Mouse (Mus musculus) mouse trophoblast stem cell (cell line): ENCODE results near the gene Erbb2.
"Not testable (repeated sequence)": the region's sequence is repeated elsewhere in the genome, so short reads cannot be mapped to it uniquely, and the experiment has no call there.

Source experiments
- in situ Hi-C, 2 experiments: fragments of 300-500 bp; cut with MseI, MboI; formaldehyde crosslinking; loops; 2 replicates in 1 of 2; 3 replicates in 1 of 2; pipeline ENCODE4 v1.15.1; 2025

Erbb2 gene

DNA sequence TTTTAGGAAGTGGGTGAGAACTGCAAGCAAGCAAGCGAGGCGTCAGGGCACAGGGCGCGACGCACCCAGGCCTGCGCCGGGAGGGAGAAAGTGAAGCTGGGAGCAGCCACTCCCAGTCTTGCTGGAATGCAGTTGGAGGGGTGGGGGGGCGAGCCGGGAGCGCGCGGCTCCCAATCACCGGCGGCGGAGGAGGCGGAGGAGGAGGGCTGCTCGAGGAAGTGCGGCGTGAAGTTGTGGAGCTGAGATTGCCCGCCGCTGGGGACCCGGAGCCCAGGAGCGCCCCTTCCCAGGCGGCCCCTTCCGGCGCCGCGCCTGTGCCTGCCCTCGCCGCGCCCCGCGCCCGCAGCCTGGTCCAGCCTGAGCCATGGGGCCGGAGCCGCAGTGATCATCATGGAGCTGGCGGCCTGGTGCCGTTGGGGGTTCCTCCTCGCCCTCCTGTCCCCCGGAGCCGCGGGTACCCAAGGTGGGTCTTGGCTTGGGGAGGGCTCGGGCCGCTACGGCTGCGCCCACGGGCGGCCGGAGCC, at the start of gene Erbb2:
Gene Erbb2 (plus strand): TSS at position 198 of the 524 bp plus-strand sequence.
- in situ Hi-C loops: no loop called here

- in situ Hi-C loops: no loop called here
Measured at GRCm38 (mm10) chr11:98363817-98364216, 48.5 kb upstream of the Erbb2 start.

GRCm38 (mm10) chr11:98364410-98364809, 47.9 kb upstream of the Erbb2 start:
- in situ Hi-C loops: no loop called here

DNA sequence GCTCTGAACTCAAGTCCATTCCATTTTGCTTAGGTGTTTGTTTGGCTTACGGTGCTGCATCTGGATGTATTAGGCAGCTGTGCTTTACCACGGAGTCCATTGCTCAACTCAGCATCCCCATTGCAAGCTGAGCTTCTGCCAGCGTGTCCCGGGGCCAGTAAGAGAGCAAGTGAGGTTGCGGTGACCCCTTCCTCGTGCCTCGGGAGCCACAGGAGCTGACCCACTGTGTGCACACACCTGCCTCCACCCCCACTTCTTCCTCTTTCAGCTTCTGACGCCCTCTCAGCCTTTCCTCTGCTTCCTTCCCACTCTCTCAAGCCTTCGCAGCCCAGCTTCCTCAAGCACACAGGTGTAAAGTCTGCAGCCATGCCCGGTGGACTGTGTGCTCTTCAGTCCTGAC, 46.0 kb upstream of the Erbb2 start:
- in situ Hi-C loops: no loop called here

- in situ Hi-C loops: no loop called here
Measured at GRCm38 (mm10) chr11:98367171-98367862, 45.0 kb upstream of the Erbb2 start.

- in situ Hi-C loops: no loop called here
Measured at GRCm38 (mm10) chr11:98367863-98368186, 44.4 kb upstream of the Erbb2 start.

DNA sequence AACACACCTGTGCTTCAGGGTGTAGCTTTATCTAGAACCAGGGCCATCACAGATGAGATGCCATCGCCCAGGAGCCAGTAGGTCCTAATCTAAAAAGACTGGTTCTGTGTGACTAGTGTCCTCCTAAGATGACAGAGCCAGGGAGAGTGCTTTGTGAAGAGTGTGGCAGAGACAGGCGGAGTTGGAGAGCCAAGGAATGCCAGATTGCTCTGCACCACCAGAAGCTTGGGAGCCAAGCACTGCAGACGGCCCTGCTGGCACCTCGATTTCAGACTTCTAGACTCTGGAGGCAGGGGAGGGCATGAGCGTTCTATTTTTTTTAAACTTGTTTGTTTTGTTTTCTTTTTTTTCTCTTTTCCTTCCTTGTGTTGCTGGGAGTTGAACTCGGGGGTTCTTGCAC, 42.9 kb upstream of the Erbb2 start:
- in situ Hi-C loops: no loop called here

DNA sequence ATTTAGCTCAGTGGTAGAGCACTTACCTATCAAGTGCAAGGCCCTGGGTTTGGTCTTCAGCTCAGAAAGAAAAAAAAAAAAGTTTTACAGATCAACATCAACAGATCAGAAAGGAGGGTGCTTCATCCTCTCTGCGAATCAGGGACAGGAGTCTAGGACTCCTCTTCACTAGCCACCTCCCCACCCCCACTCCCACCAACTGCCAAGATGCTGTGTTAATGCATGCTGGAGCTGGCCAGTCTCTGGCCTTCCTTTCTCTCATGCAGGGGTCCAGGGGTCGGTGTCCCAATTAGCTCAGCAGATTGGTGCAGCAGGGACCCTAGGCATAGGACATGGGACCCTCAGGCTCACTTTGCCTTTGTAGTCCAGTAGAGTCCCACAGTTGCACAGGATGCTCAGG, 41.7 kb upstream of the Erbb2 start:
- in situ Hi-C loops: no loop called here

DNA sequence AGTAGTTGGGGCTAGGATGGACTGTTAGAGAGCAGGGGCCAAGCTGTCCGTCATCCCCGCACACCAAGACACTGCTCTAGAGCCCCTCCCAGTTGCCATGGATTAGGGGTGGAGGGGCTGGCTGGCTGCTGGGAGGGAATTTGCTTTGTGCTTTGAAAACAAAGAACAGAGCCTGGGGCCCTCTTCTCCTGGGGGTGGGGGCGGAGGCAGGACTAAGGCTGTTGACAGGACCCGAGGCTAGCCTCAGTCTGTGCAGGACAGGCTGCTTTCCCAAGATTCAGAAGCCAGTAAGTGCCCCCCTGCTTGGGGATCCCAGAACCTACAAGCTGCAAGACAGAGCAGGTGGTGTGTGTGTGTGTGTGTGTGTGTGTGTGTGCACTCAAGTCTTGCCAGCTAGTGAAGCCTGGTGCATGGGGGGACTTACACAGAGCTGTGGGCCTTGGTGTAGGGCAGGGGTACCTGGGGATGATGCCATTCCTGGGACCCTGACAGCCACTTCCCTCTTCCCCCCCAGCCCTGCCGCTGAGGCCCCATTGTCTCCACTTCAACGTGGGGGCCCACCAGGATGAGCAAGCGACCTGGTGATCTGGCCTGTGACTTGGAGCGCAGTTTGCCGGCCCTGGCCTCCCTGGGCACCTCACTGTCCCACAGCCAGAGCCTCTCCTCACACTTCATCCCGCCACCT, 40.6 kb upstream of the Erbb2 start:
- in situ Hi-C loops: no loop called here

GRCm38 (mm10) chr11:98372406-98372805, 39.9 kb upstream of the Erbb2 start:
- in situ Hi-C loops: no loop called here

- in situ Hi-C loops: no loop called here
Measured at GRCm38 (mm10) chr11:98373244-98373643, 39.0 kb upstream of the Erbb2 start.

GRCm38 (mm10) chr11:98374266-98374665, 38.0 kb upstream of the Erbb2 start:
- in situ Hi-C loops: no loop called here

GRCm38 (mm10) chr11:98376756-98377155, 35.5 kb upstream of the Erbb2 start:
- in situ Hi-C loops: no loop called here

- in situ Hi-C loops: no loop called here
Measured at GRCm38 (mm10) chr11:98377787-98378186, 34.5 kb upstream of the Erbb2 start.

- in situ Hi-C loops: no loop called here
Measured at GRCm38 (mm10) chr11:98379379-98379778, 32.9 kb upstream of the Erbb2 start.

DNA sequence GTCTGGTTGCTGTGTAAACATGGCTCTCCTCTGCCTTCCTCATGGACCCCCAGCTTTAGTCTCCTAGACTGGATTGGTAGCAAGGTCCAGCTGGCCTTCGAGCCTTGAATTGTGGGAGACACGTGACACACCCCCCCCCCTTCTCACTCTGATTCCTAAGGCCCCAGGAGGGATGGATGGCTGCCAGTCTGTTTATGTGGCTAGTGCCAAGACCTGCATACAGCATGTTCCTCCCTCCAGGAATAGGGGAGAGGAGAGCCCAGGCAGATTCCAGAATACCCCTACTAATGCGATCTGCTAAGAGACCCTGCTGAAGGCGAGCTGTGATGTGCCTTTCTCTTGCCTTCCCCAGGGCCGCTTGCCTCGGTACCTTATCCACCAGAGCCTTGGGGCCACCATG, 32.2 kb upstream of the Erbb2 start:
- in situ Hi-C loops: no loop called here

- in situ Hi-C loops: no loop called here
Measured at GRCm38 (mm10) chr11:98381651-98382050, 30.6 kb upstream of the Erbb2 start.

DNA sequence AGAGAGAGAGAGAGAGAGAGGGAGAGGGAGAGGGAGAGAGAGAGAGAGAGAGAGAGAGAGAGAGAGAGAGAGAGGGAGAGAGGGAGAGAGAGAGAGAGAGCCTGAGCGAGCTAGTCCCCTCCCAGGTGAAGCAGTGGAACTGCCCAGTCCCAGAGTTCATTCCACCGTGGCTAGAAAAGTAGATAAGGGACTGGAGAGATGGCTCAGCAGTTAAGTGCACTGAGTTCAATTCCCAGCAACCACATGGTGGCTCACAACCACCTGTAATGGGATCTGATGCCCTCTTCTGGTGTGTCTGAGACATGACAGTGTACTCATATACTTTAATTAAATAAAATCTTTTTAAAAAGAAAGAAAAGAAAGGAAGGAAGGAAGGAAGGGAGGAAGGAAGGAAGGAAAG, 29.9 kb upstream of the Erbb2 start:
- in situ Hi-C loops: not testable (repeated sequence)

DNA sequence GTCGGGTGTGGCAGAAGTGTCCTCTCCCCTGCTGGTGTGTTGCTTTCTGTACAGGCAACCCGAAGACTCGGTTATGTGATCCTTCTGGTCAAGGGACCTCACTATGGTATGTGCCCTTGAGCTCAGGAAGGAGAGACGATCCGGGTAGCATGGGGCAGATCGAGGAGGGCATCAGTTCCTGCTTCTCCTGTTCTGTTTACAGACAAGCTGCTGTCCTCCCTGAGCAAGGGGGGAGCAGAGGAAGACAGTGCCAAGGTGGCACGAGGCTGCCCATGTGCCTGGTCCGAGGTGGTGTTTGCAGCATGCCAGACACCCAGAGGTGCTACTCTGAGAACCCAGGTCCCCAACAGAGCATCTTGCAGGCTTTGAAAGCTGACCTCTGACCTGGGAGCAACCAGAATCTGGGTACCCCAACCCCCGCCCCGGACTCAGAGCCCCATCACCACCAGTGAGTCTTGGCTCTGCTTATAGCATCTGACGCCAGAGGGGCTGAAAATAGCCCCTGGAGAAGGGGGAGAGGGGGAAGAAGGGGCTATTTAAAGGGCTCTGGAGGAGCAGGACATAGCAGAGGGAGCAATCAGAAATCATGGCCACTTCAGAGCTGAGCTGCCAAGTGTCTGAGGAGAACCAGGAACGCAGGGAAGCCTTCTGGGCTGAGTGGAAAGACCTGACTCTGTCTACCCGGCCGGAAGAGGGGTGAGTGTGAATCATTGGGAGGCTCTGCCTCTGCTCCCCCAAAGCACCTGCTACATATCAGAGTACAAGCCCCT, 28.8 kb upstream of the Erbb2 start, which contains the start of gene Tcap:
Gene Tcap (plus strand): TSS at position 551 of the 770 bp plus-strand sequence.
- in situ Hi-C loops: no loop called here

- in situ Hi-C loops: no loop called here
Measured at GRCm38 (mm10) chr11:98384216-98384615, 28.1 kb upstream of the Erbb2 start.

- in situ Hi-C loops: no loop called here
Measured at GRCm38 (mm10) chr11:98384721-98385637, 27.3 kb upstream of the Erbb2 start.
